Mouse (Mus musculus): Measurements from ENCODE around the gene Mrnip.

GRCm38 (mm10) chr11:50214631-50215030 lies 40.4 kb downstream of the Mrnip start:
- TF ChIP-seq POLR2A (IDR thresholded peaks at IDR 0.05; ENCODE audit: low read depth, low read length) (no peak), CTCF (conservative IDR thresholded peaks at IDR 0.05; ENCODE audit: insufficient read depth, insufficient read length, low read depth, low read length) (no peak)
